Mouse (Mus musculus) heart, embryonic 14.5 days (tissue): ENCODE results near the gene Kiss1r. TPM values are rescaled to one million over a fixed set of nuclear protein-coding genes. Genes with fewer than 3 reads are reported as not detected.
"Not testable (repeated sequence)": the region's sequence is repeated elsewhere in the genome, so short reads cannot be mapped to it uniquely, and the experiment has no call there.

Source experiments
- ATAC-seq: fragments of 200-750 bp; cut with Nextera tagmentation; 2 replicates; pipeline ENCODE4 v1.8.0; 2017; ENCODE audit warnings: low read depth, moderate TSS enrichment; ENCODE audit not compliant: insufficient number of reproducible peaks, insufficient read depth, low FRiP score
- H3K27ac ChIP-seq, 2 experiments: fragments of 200-500 bp in 1 of 2; fragments of 300-500 bp in 1 of 2; sonication (generic) in 1 of 2; replicated peaks in 1 of 2; 2 replicates each; pipeline ENCODE4 v1.5.1; 2012 to 2014; ENCODE audit warnings: low read depth in 2 of 2, low read length in 2 of 2, control low read depth in 1 of 2, mild to moderate bottlenecking in 1 of 2, mixed read lengths in 1 of 2; ENCODE audit not compliant: control insufficient read depth in 1 of 2, insufficient read depth in 1 of 2
- H3K27me3 ChIP-seq: fragments of 300-500 bp; sonication (generic); 2 replicates; pipeline ENCODE4 v1.6.1; 2014; ENCODE audit warnings: mild to moderate bottlenecking, low read length, control low read depth; ENCODE audit not compliant: control insufficient read depth, insufficient read depth
- H3K36me3 ChIP-seq: fragments of 300-500 bp; sonication (generic); 2 replicates; pipeline ENCODE4 v1.6.1; 2014; ENCODE audit warnings: mild to moderate bottlenecking, control low read depth, low read length, mixed read lengths; ENCODE audit not compliant: control insufficient read depth, insufficient read depth
- H3K4me1 ChIP-seq, 2 experiments: fragments of 200-500 bp in 1 of 2; fragments of 300-500 bp in 1 of 2; sonication (generic) in 1 of 2; 2 replicates each; pipeline ENCODE4 v1.6.1; 2012 to 2014; ENCODE audit warnings: low read length in 2 of 2, control low read depth in 1 of 2, mixed read lengths in 1 of 2; ENCODE audit not compliant: control insufficient read depth in 2 of 2, insufficient read depth in 2 of 2
- H3K4me2 ChIP-seq: fragments of 300-500 bp; sonication (generic); 2 replicates; pipeline ENCODE4 v1.6.1; 2014; ENCODE audit warnings: mild to moderate bottlenecking, low read length
- H3K4me3 ChIP-seq, 2 experiments: fragments of 200-500 bp in 1 of 2; fragments of 300-500 bp in 1 of 2; sonication (generic) in 1 of 2; 2 replicates each; pipeline ENCODE4 v1.5.1; 2012 to 2014; ENCODE audit warnings: low read length in 2 of 2, mild to moderate bottlenecking in 2 of 2, control low read depth in 1 of 2, low read depth in 1 of 2, moderate library complexity in 1 of 2; ENCODE audit not compliant: control insufficient read depth in 1 of 2, insufficient read depth in 1 of 2
- H3K9ac ChIP-seq: fragments of 300-500 bp; sonication (generic); 2 replicates; pipeline ENCODE4 v1.6.1; 2014; ENCODE audit warnings: mild to moderate bottlenecking, low read length
- H3K9me3 ChIP-seq: fragments of 300-500 bp; sonication (generic); 2 replicates; pipeline ENCODE4 v1.6.1; 2016; ENCODE audit warnings: low read length, control low read depth; ENCODE audit not compliant: control insufficient read depth
- WGBS: fragments of 180-500 bp; shearing (Covaris S2); extraction: QIAGEN DNeasy Blood & Tissue Kit; methylation state at CpG from one replicate; pipeline ENCODE4 v1.1.7; 2014; 5-methylcytosine and 5-hydroxymethylcytosine counted together
- polyA plus RNA-seq: library from polyadenylated mRNA; unstranded; fragments of >200 nt; fragmentation: Nextera tagmentation; extraction: Ambion mirVana; gene quantifications from 2 replicates; pipeline ENCODE4 v1.2.1, GENCODE M21; 2014

Kiss1r gene
- polyA plus RNA-seq, 1 experiment from 2014 or later = 0.70 TPM

GRCm38 (mm10) chr10:79877757-79878156, 39.0 kb upstream of the Kiss1r start:
- H3K36me3 ChIP-seq = no peaks in the 10 kb centered on the region

GRCm38 (mm10) chr10:79879527-79879926, 37.2 kb upstream of the Kiss1r start:
- Histone ChIP-seq H3K4me2 (no peak overlapping the region), H3K9me3 (no peaks in the 10 kb centered on the region), H3K36me3 (no peaks in the 10 kb centered on the region), H3K9ac (0 out of 2 replicates have a peak overlapping the region, but pooled peaks have one; percentile 38), H3K4me1 (peaks cover 9 to 13% of the 10 kb centered on the region in 2 experiments), H3K4me3 (no peak overlapping the region), H3K27ac (no peak overlapping the region), H3K27me3 (peaks cover 6% of the 10 kb centered on the region; the same call in 1 of the 2 replicates)
- no peak for ATAC-seq
- 17% methylated on average over 3 of the region's 3 CpGs for WGBS

More at GRCm38 (mm10) chr10:79877757-79878156, 39.0 kb upstream of the Kiss1r start:
- ATAC-seq = no peak
- Histone ChIP-seq H3K9me3 (no peaks in the 10 kb centered on the region), H3K4me1 (peaks cover 9 to 15% of the 10 kb centered on the region in 2 experiments), H3K4me3 (no peak overlapping the region), H3K27me3 (peaks cover 7% of the 10 kb centered on the region), H3K4me2 (no peak overlapping the region), H3K27ac (no peak overlapping the region), H3K9ac (no peak overlapping the region)
- WGBS = 57% methylated on average over 12 of the region's 12 CpGs

GRCm38 (mm10) chr10:79880721-79881120, 36.0 kb upstream of the Kiss1r start:
- no peak overlapping the region for H3K9ac ChIP-seq
- H3K4me1 ChIP-seq = peaks cover 9 to 13% of the 10 kb centered on the region in 2 experiments
- no peaks in the 10 kb centered on the region for H3K9me3 ChIP-seq
- peaks cover 6% of the 10 kb centered on the region; the same call in 1 of the 2 replicates for H3K27me3 ChIP-seq
- H3K4me3 ChIP-seq = no peak overlapping the region
- no peak for ATAC-seq
- WGBS = 26% methylated on average over 9 of the region's 9 CpGs
- H3K36me3 ChIP-seq = no peaks in the 10 kb centered on the region
- no peak overlapping the region for H3K4me2 ChIP-seq
- no peak overlapping the region for H3K27ac ChIP-seq

- ATAC-seq = no peak; the same call in 1 of the 2 replicates
- Histone ChIP-seq H3K9ac (0 out of 2 replicates have a peak overlapping the region, but pooled peaks have one; percentile 6), H3K4me1 (peaks cover 9 to 13% of the 10 kb centered on the region in 2 experiments), H3K36me3 (no peaks in the 10 kb centered on the region), H3K27ac (no peak overlapping the region), H3K27me3 (peaks cover 6% of the 10 kb centered on the region; the same call in 1 of the 2 replicates), H3K4me3 (peak overlapping the region; percentile 2 to 18; a peak in 2 of 4 replicates), H3K9me3 (no peaks in the 10 kb centered on the region), H3K4me2 (peak overlapping the region; percentile 58)
- 9% methylated on average over 21 of the region's 22 CpGs for WGBS
These were observed 34.8 kb upstream of the Kiss1r start for GRCm38 (mm10) chr10:79881981-79882380.

- 19% methylated on average over 22 of the region's 22 CpGs for WGBS
- Histone ChIP-seq H3K36me3 (no peaks in the 10 kb centered on the region), H3K4me2 (peak overlapping the region; percentile 23; the same call in 1 of the 2 replicates), H3K4me1 (peaks cover 9 to 13% of the 10 kb centered on the region in 2 experiments), H3K27me3 (peaks cover 6% of the 10 kb centered on the region; the same call in 1 of the 2 replicates), H3K9ac (no peak overlapping the region), H3K9me3 (no peaks in the 10 kb centered on the region), H3K4me3 (no peak overlapping the region), H3K27ac (no peak overlapping the region)
- no peak for ATAC-seq
These were observed 33.3 kb upstream of the Kiss1r start for GRCm38 (mm10) chr10:79883297-79884084.

GRCm38 (mm10) chr10:79884446-79884845, 32.3 kb upstream of the Kiss1r start:
- H3K36me3 ChIP-seq = no peaks in the 10 kb centered on the region
- H3K27me3 ChIP-seq = peaks cover 6% of the 10 kb centered on the region; the same call in 1 of the 2 replicates
- no peak for ATAC-seq
- H3K4me2 ChIP-seq = no peak overlapping the region
- H3K4me3 ChIP-seq = no peak overlapping the region
- H3K27ac ChIP-seq = no peak overlapping the region
- WGBS = 60% methylated on average over 4 of the region's 4 CpGs
- peaks cover 9 to 13% of the 10 kb centered on the region in 2 experiments for H3K4me1 ChIP-seq
- no peak overlapping the region for H3K9ac ChIP-seq
- H3K9me3 ChIP-seq = no peaks in the 10 kb centered on the region

GRCm38 (mm10) chr10:79884938-79885337, 31.8 kb upstream of the Kiss1r start:
- not testable (repeated sequence) for H3K9ac ChIP-seq, ATAC-seq, H3K9me3 ChIP-seq, H3K27ac ChIP-seq, H3K4me2 ChIP-seq, H3K4me3 ChIP-seq, H3K36me3 ChIP-seq, H3K27me3 ChIP-seq
- peaks cover 9 to 13% of the 10 kb centered on the region in 2 experiments for H3K4me1 ChIP-seq
- 71% methylated on average over 2 of the region's 3 CpGs for WGBS
